Mouse (Mus musculus) liver, embryonic 11.5 days (tissue): Measurements from ENCODE around the gene Tm9sf3. TPM values are rescaled to one million over a fixed set of nuclear protein-coding genes. Genes with fewer than 3 reads are reported as not detected.

Experiments used
- ATAC-seq: fragments of 200-750 bp; cut with Nextera tagmentation; replicated peaks from 2 replicates; pipeline ENCODE4 v1.8.0; 2017; ENCODE audit warnings: moderate number of reproducible peaks, mild to moderate bottlenecking, moderate TSS enrichment, moderate library complexity; ENCODE audit not compliant: low FRiP score
- DNase-seq: peaks from one replicate; pipeline ENCODE4 v3.0.0-alpha.2; 2017; ENCODE audit warnings: low spot score
- H3K27ac ChIP-seq: fragments of 300-500 bp; sonication (generic); 2 replicates; pipeline ENCODE4 v1.5.1; 2014; ENCODE audit warnings: mild to moderate bottlenecking, low read depth, low read length, control low read depth
- H3K27me3 ChIP-seq: fragments of 300-500 bp; sonication (generic); replicated peaks from 2 replicates; pipeline ENCODE4 v1.6.1; 2014; ENCODE audit warnings: low read length, mixed read lengths; ENCODE audit not compliant: control insufficient read depth, insufficient read depth
- H3K36me3 ChIP-seq: fragments of 300-500 bp; sonication (generic); 2 replicates; pipeline ENCODE4 v1.6.1; 2014; ENCODE audit warnings: mild to moderate bottlenecking, low read length, moderate library complexity, mixed read lengths; ENCODE audit not compliant: control insufficient read depth, insufficient read depth
- H3K4me1 ChIP-seq: fragments of 300-500 bp; sonication (generic); replicated peaks from 2 replicates; pipeline ENCODE4 v1.6.1; 2014; ENCODE audit warnings: low read length, mixed read lengths; ENCODE audit not compliant: control insufficient read depth, insufficient read depth
- H3K4me2 ChIP-seq: fragments of 300-500 bp; sonication (generic); 2 replicates; pipeline ENCODE4 v1.6.1; 2014; ENCODE audit warnings: mild to moderate bottlenecking, control low read depth, moderate library complexity
- H3K4me3 ChIP-seq: fragments of 300-500 bp; sonication (generic); 2 replicates; pipeline ENCODE4 v1.5.1; 2014; ENCODE audit warnings: low read depth, low read length, control low read depth
- H3K9ac ChIP-seq: fragments of 300-500 bp; sonication (generic); 2 replicates; pipeline ENCODE4 v1.6.1; 2014; ENCODE audit warnings: low read depth, low read length, control low read depth
- H3K9me3 ChIP-seq: fragments of 300-500 bp; sonication (generic); 2 replicates; pipeline ENCODE4 v1.6.1; 2016; ENCODE audit warnings: low read length, inconsistent platforms, mixed read lengths; ENCODE audit not compliant: control insufficient read depth
- WGBS: fragments of 180-500 bp; shearing (Covaris S2); extraction: QIAGEN DNeasy Blood & Tissue Kit; methylation state at CpG from one replicate; pipeline ENCODE4 v1.1.7; 2014; 5-methylcytosine and 5-hydroxymethylcytosine counted together
- polyA plus RNA-seq: library from polyadenylated mRNA; unstranded; fragments of >200 nt; fragmentation: Nextera tagmentation; extraction: Ambion mirVana; gene quantifications from 2 replicates; pipeline ENCODE4 v1.2.1, GENCODE M21; 2014

Gene Tm9sf3
- polyA plus RNA-seq, 1 experiment from 2014 or later: 112 TPM

DNA sequence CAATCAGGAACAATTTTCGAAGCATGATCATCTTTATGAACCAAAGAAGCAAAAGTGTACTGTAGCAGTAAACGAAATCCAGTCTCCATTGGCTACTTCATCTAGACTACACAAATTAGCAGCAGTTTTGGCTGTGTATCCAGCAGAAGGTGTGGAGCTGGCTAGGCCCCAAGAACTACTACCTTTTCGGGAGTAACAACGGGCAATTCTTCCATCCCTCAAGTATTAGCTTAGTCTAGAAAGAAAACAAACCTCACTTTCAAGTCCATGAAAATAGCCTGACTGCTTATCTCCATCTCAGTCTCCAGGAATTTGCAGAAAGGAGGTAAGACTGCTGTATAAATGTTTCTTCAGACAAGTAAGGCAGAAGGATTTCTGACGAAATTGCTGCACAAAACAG is 9.2 kb downstream of the Tm9sf3 start:
- peaks cover 13% of the 10 kb centered on the region for H3K4me1 ChIP-seq
- no peak overlapping the region for H3K9ac ChIP-seq
- H3K4me2 ChIP-seq: no peak overlapping the region
- 83% methylated on average over 5 of the region's 5 CpGs for WGBS
- no peak overlapping the region for H3K27ac ChIP-seq
- no peaks in the 10 kb centered on the region; the same call in 1 of the 2 replicates for H3K36me3 ChIP-seq
- no peaks in the 10 kb centered on the region for H3K9me3 ChIP-seq
- no peak overlapping the region for H3K4me3 ChIP-seq
- no peaks in the 10 kb centered on the region for H3K27me3 ChIP-seq
- no peak for ATAC-seq
- DNase-seq: no peak

DNA sequence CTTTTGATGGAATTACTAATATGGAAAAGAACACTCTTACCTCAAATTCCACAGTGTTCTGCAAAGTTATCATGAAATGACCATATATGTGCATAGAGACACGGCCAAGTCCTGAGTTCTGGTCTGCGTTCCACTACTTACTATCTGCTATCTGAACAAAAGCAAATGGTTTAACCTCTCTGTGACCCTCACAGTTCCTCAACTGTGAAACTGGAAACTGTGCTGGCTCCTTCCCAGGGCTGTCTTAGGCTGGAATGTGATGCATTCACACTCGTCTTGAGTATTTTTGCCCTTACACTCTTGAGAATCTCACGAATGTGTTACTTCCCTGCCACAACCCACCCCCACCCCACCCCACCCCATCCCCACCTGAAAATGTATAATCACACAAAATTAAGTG is 14.8 kb downstream of the Tm9sf3 start:
- Histone ChIP-seq H3K4me3 (no peak overlapping the region), H3K9ac (no peak overlapping the region), H3K27me3 (no peaks in the 10 kb centered on the region), H3K9me3 (no peaks in the 10 kb centered on the region), H3K4me2 (no peak overlapping the region), H3K4me1 (no peaks in the 10 kb centered on the region), H3K27ac (no peak overlapping the region), H3K36me3 (peaks cover 8% of the 10 kb centered on the region; the same call in 1 of the 2 replicates)
- WGBS: 65% methylated on average over 4 of the region's 4 CpGs
- no peak for DNase-seq
- ATAC-seq: no peak

DNA sequence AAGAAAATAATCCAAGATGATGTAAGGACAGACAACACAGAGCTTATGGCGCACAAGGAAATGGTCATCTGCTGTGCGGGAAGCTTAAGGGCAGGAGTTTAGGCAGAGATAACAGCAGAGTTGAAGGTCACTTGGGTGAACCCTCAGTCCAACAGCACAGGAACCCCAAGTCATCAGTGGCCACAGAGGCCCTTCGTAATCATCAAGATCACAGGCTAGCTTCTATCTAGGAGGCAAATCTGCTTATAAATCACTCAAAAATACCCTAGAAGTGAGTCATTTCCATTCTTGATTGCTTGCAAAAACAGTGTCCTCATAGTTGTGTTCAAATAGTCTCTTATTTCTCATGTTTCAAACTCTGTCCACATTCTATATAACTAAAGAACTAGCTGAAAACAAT is 15.5 kb downstream of the Tm9sf3 start:
- Histone ChIP-seq H3K4me2 (no peak overlapping the region), H3K27ac (no peak overlapping the region), H3K4me1 (no peaks in the 10 kb centered on the region), H3K36me3 (peaks cover 8% of the 10 kb centered on the region; the same call in 1 of the 2 replicates), H3K27me3 (no peaks in the 10 kb centered on the region), H3K9ac (no peak overlapping the region), H3K9me3 (no peaks in the 10 kb centered on the region), H3K4me3 (no peak overlapping the region)
- ATAC-seq: no peak
- no peak for DNase-seq
- 88% methylated on average over 3 of the region's 3 CpGs for WGBS

DNA sequence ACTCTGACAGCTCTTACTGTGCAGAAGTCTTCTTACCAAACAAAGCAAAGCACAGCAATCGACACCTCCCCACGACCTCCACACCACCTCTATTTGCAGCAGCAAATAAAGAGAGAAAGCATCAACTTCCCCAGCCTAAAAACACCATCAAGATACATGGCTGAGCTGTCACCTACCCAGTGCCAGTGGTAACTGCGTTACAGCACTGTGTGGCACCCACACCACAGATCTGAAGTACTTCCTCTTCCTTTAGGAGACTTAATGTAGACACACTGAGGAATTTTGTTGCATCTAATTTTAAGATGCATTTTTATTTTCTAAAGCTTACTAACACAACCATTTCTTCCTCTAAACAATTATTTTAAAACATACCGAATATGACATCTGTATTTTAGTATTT is 17.5 kb downstream of the Tm9sf3 start:
- no peaks in the 10 kb centered on the region for H3K9me3 ChIP-seq
- no peak overlapping the region for H3K27ac ChIP-seq
- DNase-seq (no peak), ATAC-seq (no peak)
- no peak overlapping the region for H3K4me3 ChIP-seq
- H3K4me2 ChIP-seq: no peak overlapping the region
- no peaks in the 10 kb centered on the region for H3K4me1 ChIP-seq
- no peaks in the 10 kb centered on the region for H3K27me3 ChIP-seq
- WGBS: 77% methylated on average over 4 of the region's 4 CpGs
- H3K9ac ChIP-seq: no peak overlapping the region
- peaks cover 12% of the 10 kb centered on the region; the same call in 1 of the 2 replicates for H3K36me3 ChIP-seq

DNA sequence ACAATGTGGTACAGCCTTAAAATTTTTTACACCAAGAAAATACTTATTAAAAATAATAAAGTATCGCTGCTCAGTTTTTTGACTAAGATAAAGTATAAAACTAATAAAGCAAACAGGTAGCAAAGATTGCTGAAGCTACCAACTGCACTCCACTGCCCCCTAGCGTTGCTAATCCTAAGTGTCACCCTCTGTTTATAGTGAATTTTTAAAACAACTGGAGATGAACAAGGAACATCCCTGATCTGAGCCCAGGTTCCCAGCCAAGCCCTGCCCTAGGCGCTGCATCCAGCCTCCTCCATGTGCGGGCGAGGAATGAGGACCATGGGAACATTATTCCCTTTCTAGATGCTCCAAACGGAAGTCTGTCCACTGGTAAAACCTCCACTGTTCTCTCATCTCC is 19.2 kb downstream of the Tm9sf3 start:
- no peak for ATAC-seq
- no peak overlapping the region for H3K4me3 ChIP-seq
- no peaks in the 10 kb centered on the region for H3K9me3 ChIP-seq
- no peaks in the 10 kb centered on the region for H3K4me1 ChIP-seq
- no peak overlapping the region for H3K4me2 ChIP-seq
- no peak overlapping the region for H3K27ac ChIP-seq
- peaks cover 13% of the 10 kb centered on the region; the same call in 1 of the 2 replicates for H3K36me3 ChIP-seq
- no peak for DNase-seq
- no peaks in the 10 kb centered on the region for H3K27me3 ChIP-seq
- H3K9ac ChIP-seq: no peak overlapping the region
- WGBS: 68% methylated on average over 6 of the region's 6 CpGs

DNA sequence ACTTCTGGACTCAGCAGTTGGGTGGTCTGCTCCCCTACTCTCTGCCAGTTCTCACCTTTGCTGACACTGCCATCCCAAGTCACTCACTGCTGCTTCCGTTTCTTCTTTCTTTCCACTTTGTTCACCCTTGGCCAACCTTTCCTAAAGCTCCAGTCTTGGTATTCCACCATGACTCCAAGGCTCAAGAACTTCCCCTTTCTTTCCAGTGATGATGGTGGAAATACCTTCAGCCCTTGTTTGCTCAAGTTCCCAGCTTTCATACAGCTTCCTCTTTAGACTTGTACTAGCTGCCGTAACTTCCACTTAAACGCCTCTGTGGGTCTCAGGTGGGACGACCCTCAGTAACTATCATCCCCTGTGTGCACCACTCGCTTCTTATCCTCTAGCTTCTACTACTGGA is 21.8 kb downstream of the Tm9sf3 start:
- Histone ChIP-seq H3K4me2 (no peak overlapping the region), H3K4me1 (no peaks in the 10 kb centered on the region), H3K9me3 (no peaks in the 10 kb centered on the region), H3K9ac (no peak overlapping the region), H3K27me3 (no peaks in the 10 kb centered on the region), H3K4me3 (no peak overlapping the region), H3K36me3 (peaks cover 21% of the 10 kb centered on the region; the same call in 1 of the 2 replicates), H3K27ac (no peak overlapping the region)
- DNase-seq (no peak), ATAC-seq (no peak)
- WGBS: 87% methylated on average over 5 of the region's 5 CpGs

DNA sequence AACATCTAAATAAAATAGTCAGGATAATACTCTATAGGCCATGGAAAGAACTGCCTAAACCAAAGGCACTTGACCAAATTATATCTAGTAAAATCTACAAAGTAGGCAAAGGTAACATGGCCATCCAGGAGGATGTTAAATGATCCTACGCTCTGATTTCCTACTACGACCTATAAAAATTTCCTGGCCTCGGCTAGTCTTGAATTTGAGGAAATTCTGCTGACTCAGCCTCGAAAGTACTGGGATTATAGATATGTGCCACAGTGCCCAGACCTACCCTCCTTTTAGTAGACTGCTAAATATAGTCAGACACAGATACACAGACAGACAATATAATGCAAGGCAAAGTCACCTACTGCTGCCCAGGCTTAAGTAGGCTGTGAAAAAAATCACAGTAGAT is 30.1 kb downstream of the Tm9sf3 start:
- Histone ChIP-seq H3K4me3 (no peak overlapping the region), H3K36me3 (peaks cover 30% of the 10 kb centered on the region; the same call in 1 of the 2 replicates), H3K9me3 (no peaks in the 10 kb centered on the region), H3K9ac (no peak overlapping the region), H3K4me2 (no peak overlapping the region), H3K4me1 (no peaks in the 10 kb centered on the region), H3K27ac (no peak overlapping the region), H3K27me3 (no peaks in the 10 kb centered on the region)
- WGBS: 89% methylated on average over 4 of the region's 4 CpGs
- DNase-seq: no peak
- ATAC-seq: no peak

DNA sequence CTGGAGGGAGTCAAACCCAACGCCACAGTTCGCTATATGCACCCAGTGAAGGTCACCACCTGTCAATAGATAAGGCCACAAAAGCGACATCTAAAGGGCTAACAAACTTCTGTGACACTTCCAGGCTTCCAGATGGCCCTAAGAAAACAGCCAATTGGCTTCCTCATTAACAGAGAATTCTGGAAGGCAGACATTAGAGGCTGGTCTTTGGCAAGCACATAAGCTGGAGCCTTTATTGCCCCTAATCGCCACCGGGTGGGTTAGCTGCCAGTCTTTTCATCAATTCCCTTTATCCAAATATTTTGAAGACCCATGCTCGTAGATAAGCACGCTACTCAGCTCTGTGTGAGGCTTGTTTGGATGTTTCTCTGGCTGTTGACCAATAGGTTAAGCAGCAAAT is 55.5 kb downstream of the Tm9sf3 start:
- Histone ChIP-seq H3K4me2 (no peak overlapping the region), H3K27me3 (peaks cover 45% of the 10 kb centered on the region), H3K27ac (no peak overlapping the region), H3K9me3 (no peaks in the 10 kb centered on the region), H3K4me3 (no peak overlapping the region), H3K4me1 (peaks cover 8% of the 10 kb centered on the region), H3K9ac (no peak overlapping the region), H3K36me3 (no peaks in the 10 kb centered on the region; the same call in 1 of the 2 replicates)
- ATAC-seq (no peak), DNase-seq (no peak)
- 33% methylated on average over 7 of the region's 7 CpGs for WGBS

DNA sequence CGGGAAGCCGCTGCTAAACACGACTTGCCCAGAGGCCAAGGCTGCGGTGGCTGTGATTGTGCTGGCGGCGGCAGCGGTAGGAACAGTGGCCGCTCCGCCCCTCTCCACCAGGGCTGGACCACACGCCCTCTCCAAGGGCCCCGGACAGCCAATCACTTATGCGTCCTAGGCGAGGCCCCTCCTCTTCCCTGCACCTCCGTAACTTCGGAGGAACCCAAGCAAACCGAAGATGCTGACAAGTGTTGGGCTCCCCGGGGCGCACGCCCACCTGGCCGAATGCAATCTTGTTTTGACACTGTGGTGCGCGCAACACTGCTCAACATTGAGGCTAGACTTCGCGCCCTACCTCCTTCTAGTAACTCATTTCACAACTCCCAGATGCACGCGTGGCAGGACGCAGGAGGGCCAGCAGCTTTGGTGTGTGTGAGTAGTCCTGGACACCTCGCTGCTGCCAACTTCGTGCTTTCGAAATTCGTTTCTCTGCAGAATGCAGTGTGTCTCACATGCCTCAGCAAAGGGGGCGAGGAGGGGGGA is 56.9 kb downstream of the Tm9sf3 start, which contains the start of gene Tll2:
Gene Tll2, minus strand, starts transcription at position 25 of the 534 bp plus-strand sequence.
- peaks cover 45% of the 10 kb centered on the region for H3K27me3 ChIP-seq
- no peaks in the 10 kb centered on the region for H3K9me3 ChIP-seq
- WGBS: 3% methylated on average over 32 of the region's 32 CpGs
- H3K4me2 ChIP-seq: peak within 1 kb of the TSS; percentile 74
- DNase-seq: peak; percentile 50
- H3K4me1 ChIP-seq: peaks cover 8% of the 10 kb centered on the region
- peak within 1 kb of the TSS; percentile 43 for H3K4me3 ChIP-seq
- no peak within 1 kb of the TSS for H3K27ac ChIP-seq
- H3K36me3 ChIP-seq: no peaks in the 10 kb centered on the region
- no peak within 1 kb of the TSS for H3K9ac ChIP-seq
- peak; percentile 79 for ATAC-seq
